Comparison of ENCODE assay signal across 9 mouse cellular contexts in genomic region chr14:62001481-62001949, GRCm38 (mm10).
DNase-seq lines count a peak whose midpoint lies in the region; ATAC-seq lines count a peak whose summit lies in the region.
"Had no signal": no experiment of that assay in that cellular context is flagged by ENCODE, and none has a peak within 500 bp of the region (broad histone marks: within the 10 kb centered on the region; RNA-seq: fewer than 3 reads in every experiment).

No protein-coding gene starts in this region.

- no peak overlapping the region for H3K4me2 ChIP-seq in forebrain, embryonic 13.5 days
- no peak overlapping the region for H3K4me2 ChIP-seq in forebrain, embryonic 15.5 days (replicated peaks)
- H3K4me2 ChIP-seq: limb, embryonic 13.5 days had no signal

- ATAC-seq in forebrain, embryonic 13.5 days, result no peak
- ATAC-seq in forebrain, embryonic 15.5 days (replicated peaks), result no peak

- no peaks in the 10 kb centered on the region for H3K9me3 ChIP-seq in forebrain, embryonic 13.5 days (replicated peaks)
- no peaks in the 10 kb centered on the region for H3K9me3 ChIP-seq in forebrain, embryonic 15.5 days
- H3K9me3 ChIP-seq: limb, embryonic 13.5 days had no signal

- H3K4me3 ChIP-seq in forebrain, embryonic 13.5 days, result no peak overlapping the region
- H3K4me3 ChIP-seq in forebrain, embryonic 15.5 days, result no peak overlapping the region
- H3K4me3 ChIP-seq: limb, embryonic 13.5 days had no signal

- no peak overlapping the region for H3K9ac ChIP-seq in forebrain, embryonic 13.5 days
- H3K9ac ChIP-seq in forebrain, embryonic 15.5 days (replicated peaks), result no peak overlapping the region
- H3K9ac ChIP-seq: limb, embryonic 13.5 days had no signal

- H3K36me3 ChIP-seq in forebrain, embryonic 13.5 days (ENCODE audit: poor library complexity, severe bottlenecking), result no peaks in the 10 kb centered on the region
- no peaks in the 10 kb centered on the region for H3K36me3 ChIP-seq in forebrain, embryonic 15.5 days
- H3K36me3 ChIP-seq: limb, embryonic 13.5 days had no signal

- peaks cover 28% of the 10 kb centered on the region for H3K4me1 ChIP-seq in forebrain, embryonic 13.5 days
- H3K4me1 ChIP-seq in forebrain, embryonic 15.5 days, result peaks cover 23% of the 10 kb centered on the region

- WGBS in forebrain, embryonic 13.5 days, result 27% methylated on average over 7 of the region's 7 CpGs
- WGBS in forebrain, embryonic 15.5 days, result 30% methylated on average over 7 of the region's 7 CpGs

- H3K27ac ChIP-seq in forebrain, embryonic 13.5 days, result peak overlapping the region; percentile 60
- H3K27ac ChIP-seq in forebrain, embryonic 15.5 days (replicated peaks), result no peak overlapping the region
- H3K27ac ChIP-seq: limb, embryonic 13.5 days had no signal

- no peaks in the 10 kb centered on the region for H3K27me3 ChIP-seq in forebrain, embryonic 13.5 days
- no peaks in the 10 kb centered on the region for H3K27me3 ChIP-seq in forebrain, embryonic 15.5 days
- H3K27me3 ChIP-seq: limb, embryonic 13.5 days had no signal

- DNase-seq in lung, postnatal 36 days, result peak; percentile 2
- no peak for DNase-seq in lung, adult 18-20 months
- DNase-seq in kidney, postnatal 14 days, result peak; percentile 24
- DNase-seq in skeletal muscle tissue, adult 2 months (ENCODE audit: low read depth, low spot score), result peak; percentile 5
- no peak for DNase-seq in right cerebral cortex, postnatal 14 days
- no peak for DNase-seq in gastrocnemius, postnatal 25 days

Comparison
In these comparisons a context has a peak if more than half of its experiments do, and no peak if none do; other contexts are left out.
1. DNase-seq: peak in lung, postnatal 36 days (single experiment), kidney, postnatal 14 days (single experiment) and skeletal muscle tissue, adult 2 months (single experiment); none in lung, adult 18-20 months (0 of 2), right cerebral cortex, postnatal 14 days (single experiment) and gastrocnemius, postnatal 25 days (single experiment).